Mouse (Mus musculus): ENCODE results near the gene Hpn. TPM values are rescaled to one million over a fixed set of nuclear protein-coding genes. Genes with fewer than 3 reads are reported as not detected.

Hpn gene
- total RNA-seq, 2 experiments from 2014 or later: 28.3 to 201 TPM

GRCm38 (mm10) chr7:31063074-31063560, 52.0 kb downstream of the Hpn start:
- ATAC-seq (replicated peaks; ENCODE audit: low FRiP score, low TSS enrichment, poor library complexity, severe bottlenecking): no peak

GRCm38 (mm10) chr7:31060621-31061010, 54.5 kb downstream of the Hpn start:
- ATAC-seq (replicated peaks; ENCODE audit: low FRiP score, low TSS enrichment, poor library complexity, severe bottlenecking): no peak

GRCm38 (mm10) chr7:31059919-31060620, 55.0 kb downstream of the Hpn start:
- ATAC-seq (replicated peaks; ENCODE audit: low FRiP score, low TSS enrichment, poor library complexity, severe bottlenecking): no peak

DNA sequence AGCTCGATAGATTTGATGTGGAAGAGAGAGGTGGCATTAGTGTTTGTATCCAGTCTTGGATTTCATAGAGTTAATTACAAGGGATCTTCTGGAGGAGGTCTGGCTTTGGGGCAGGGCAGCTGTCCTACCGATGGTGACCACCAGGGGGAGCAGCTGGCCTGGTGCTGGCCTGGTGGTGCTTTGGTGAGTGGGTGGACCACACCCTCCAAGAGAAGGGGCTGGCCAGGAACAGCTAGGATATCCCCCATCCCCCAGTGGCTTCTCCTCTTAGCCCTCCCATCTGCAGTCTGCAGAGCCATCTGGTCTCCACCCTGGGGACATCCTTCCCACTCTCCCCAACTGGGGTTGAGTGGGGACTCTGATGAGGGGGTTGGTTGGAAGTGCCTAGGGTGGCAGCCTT, 56.0 kb downstream of the Hpn start, which contains the start of gene Lgi4:
Gene Lgi4, plus strand, starts transcription at position 235 of the 400 bp plus-strand sequence.
- ATAC-seq (replicated peaks; ENCODE audit: low FRiP score, low TSS enrichment, poor library complexity, severe bottlenecking): peak; percentile 79

DNA sequence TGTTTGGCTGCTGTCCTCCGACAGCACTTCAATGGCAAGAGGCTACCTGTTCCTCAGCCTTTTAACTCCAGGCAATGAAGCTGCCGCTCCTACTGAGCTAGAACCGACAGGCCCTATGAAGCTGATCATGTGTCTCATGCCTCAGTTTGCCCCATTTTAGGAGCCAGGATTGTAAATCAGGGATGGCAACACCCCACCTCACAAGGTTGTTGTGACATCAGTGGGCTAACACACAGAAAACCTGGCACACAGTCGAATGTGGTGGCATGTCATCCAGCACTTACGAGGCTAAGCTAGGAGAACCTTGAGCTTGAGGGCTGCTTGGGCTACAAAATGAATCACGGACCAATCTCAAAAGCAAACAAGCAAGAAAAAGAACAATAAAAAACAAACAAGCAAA, 56.9 kb downstream of the Hpn start:
- no peak for ATAC-seq (replicated peaks; ENCODE audit: low FRiP score, low TSS enrichment, poor library complexity, severe bottlenecking)

GRCm38 (mm10) chr7:31057730-31058129, 57.4 kb downstream of the Hpn start:
- no peak for ATAC-seq (replicated peaks; ENCODE audit: low FRiP score, low TSS enrichment, poor library complexity, severe bottlenecking)

GRCm38 (mm10) chr7:31057071-31057470, 58.0 kb downstream of the Hpn start, which contains the start of gene Fxyd1:
Fxyd1 (minus strand) TSS chr7:31057199.
- ATAC-seq (replicated peaks; ENCODE audit: low FRiP score, low TSS enrichment, poor library complexity, severe bottlenecking): no peak

DNA sequence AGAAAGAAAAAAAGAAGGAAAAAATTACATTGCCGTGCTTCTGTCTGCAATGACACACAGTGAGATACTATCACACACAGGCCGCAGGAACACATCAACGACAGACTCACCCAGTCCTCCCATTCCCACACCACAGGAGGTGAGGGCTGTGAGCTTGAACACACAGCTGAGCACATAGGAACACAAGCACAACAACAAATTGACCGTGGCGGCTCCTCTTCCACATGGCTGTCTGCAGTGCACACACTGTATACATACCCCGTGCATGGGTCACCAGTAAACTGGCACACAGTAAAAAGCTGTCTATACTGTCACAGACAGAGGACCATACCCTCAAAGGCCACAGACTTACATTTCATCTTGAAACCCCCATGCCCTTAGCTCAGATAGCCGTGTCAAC, 58.6 kb downstream of the Hpn start:
- no peak for ATAC-seq (replicated peaks; ENCODE audit: low FRiP score, low TSS enrichment, poor library complexity, severe bottlenecking)

GRCm38 (mm10) chr7:31055883-31056282, 59.2 kb downstream of the Hpn start:
- ATAC-seq (replicated peaks; ENCODE audit: low FRiP score, low TSS enrichment, poor library complexity, severe bottlenecking): no peak

- no peak for ATAC-seq (replicated peaks; ENCODE audit: low FRiP score, low TSS enrichment, poor library complexity, severe bottlenecking)
Observed at GRCm38 (mm10) chr7:31055354-31055824, 59.7 kb downstream of the Hpn start.

DNA sequence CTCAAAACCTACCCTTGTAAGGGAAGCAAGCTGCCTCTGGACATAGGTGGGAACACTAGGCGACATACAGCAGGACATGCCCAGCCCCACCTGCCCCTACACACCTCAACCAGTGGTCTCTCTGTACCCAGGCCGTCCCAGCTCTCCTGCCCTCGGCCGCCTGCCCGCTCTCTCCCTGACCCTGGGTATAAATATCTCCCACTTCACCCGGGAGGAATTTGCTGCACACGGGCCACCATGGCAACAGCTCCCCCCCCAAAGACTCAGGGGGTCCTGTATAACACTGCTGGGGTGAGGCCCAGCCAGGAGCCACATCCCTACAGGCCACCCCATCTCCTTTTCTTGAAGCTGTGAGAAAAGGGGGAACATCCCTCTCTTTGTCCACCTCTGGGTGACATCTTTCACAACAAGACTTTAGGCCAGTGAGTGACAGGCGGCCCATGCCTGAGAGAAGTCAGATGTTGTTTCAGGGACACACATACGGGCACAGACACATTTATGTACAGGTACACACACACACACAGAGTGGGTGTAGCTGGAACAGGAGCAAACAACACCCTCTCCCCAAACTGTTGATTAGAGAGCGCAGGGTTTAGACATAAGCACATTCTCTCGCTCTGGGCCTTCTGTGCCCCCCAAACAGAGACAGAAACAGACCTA, 60.3 kb downstream of the Hpn start:
- no peak for ATAC-seq (replicated peaks; ENCODE audit: low FRiP score, low TSS enrichment, poor library complexity, severe bottlenecking)

DNA sequence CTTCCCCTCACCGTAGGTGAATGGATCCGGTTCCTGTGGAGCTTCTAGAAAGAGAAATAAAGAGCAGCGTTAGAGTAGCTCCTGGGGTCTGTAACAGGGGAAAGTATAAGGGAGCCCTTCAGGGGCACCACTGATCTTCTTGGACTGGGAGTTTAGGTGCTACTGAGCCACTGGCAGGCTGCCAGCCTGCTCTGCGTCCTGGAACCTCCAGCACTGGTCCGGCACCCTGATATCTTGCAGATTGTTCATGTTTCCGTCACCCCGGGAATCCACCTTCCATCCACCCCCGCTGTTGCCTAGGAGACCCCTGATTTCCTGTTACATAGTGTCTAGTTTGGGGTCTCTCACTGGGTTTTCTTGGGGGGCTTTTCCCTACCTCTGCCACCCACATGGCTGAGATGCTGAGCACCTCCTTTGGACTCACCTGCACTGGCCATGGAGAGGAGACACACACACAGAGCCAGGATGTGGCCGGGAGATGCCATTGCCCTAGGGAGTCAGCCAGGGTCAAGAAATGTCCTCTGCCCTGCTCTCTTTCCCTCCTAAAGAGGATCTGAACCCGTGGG, 61.1 kb downstream of the Hpn start:
- ATAC-seq (replicated peaks; ENCODE audit: low FRiP score, low TSS enrichment, poor library complexity, severe bottlenecking): no peak

GRCm38 (mm10) chr7:31052636-31053434, 62.3 kb downstream of the Hpn start:
- no peak for ATAC-seq (replicated peaks; ENCODE audit: low FRiP score, low TSS enrichment, poor library complexity, severe bottlenecking)

DNA sequence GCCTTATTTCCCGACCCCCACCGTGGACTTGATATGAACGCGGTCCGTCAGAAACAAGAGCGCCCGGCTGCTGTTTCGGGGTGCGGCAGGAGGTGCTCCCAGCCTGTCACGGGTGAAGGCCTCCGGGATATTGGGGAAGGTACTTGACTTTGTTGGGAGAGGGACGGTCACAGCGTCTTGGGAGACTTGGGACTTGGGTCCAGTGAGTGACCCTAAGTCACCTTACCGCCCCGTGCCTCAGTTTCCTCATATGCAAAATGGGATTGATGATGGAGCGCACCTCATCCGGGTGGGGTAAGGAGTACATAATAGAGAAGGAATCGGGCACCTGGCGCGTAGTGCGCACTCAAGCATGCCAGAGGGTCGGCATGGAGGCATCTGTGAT, 62.8 kb downstream of the Hpn start:
- no peak for ATAC-seq (replicated peaks; ENCODE audit: low FRiP score, low TSS enrichment, poor library complexity, severe bottlenecking)

DNA sequence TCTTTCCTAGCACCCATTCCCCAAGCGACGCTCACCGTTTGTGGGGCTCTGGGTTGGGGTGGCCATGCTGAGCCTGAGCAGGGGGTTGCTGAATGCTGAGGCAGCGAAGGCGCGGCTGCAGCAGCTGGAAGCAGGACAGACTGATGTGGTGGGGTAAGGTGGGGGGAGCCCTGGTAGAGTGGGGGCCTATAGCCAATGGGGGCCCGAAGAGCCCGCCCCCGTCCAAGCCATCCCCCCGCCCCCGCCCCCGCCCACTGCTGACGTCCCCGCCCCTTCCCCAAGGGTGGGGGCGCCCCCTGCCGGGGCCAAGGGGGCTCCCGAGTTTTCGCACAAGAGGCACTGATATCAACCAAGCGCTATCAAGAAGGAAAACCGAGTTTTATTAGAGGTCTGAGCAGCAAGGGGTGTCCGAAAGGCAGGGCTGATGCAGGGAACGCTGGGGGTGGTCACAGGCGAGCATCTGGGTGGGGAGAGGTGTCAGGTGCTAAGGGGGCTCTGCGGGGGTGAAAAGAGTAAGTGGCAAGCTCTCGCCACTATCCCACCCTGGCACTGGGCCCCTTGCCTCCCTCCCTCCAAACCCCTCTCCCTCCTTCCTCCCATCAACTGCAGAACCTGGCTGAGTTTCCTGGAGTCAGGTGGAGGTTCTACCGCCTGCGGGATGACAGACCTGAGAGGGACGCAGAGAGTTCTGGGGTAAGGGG, 63.6 kb downstream of the Hpn start, which contains the start of gene Fxyd7:
Gene Fxyd7, minus strand, starts transcription at position 147 of the 701 bp plus-strand sequence.
- no peak for ATAC-seq (replicated peaks; ENCODE audit: low FRiP score, low TSS enrichment, poor library complexity, severe bottlenecking)

DNA sequence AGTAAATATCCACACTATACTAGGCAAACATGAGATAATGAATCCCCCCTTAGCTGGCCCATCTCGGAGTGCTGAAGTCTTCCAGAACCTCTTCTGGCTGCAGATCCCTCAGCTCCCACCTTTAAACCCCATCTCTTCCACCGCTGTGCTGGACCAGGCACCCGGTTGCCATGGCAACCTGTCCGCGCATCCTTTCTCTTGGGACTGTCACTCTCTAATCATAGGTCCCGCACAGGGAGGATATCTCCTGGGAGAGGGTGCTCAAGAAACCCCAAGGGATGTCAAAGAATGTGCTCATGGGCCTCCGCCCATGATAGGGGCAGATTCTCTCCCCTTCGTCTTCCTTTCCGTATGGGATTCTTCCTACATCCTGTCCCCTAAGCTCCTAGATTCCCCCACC, 64.2 kb downstream of the Hpn start:
- no peak for ATAC-seq (replicated peaks; ENCODE audit: low FRiP score, low TSS enrichment, poor library complexity, severe bottlenecking)

DNA sequence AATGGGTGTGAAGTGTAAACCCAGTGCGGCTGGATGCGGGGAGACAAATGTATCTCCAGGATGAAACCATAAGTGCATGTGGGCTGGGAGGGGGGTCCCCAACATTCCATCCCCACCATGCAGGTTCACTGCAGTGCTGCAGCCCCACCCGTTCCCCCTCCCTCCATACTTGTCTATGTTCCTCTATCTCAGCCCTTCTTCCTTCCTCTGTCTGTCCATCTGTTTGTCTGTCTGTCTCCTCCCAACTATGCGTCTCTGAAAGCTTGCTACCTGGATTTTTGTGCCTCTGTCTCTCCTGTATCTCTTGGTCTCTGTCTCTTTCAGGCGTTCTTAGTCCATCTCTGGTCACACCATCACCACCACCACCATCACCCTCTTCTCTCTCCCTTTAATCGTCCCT, 64.6 kb downstream of the Hpn start:
- ATAC-seq (replicated peaks; ENCODE audit: low FRiP score, low TSS enrichment, poor library complexity, severe bottlenecking): no peak

- ATAC-seq (replicated peaks; ENCODE audit: low FRiP score, low TSS enrichment, poor library complexity, severe bottlenecking): no peak
Observed at GRCm38 (mm10) chr7:31049846-31050281, 65.2 kb downstream of the Hpn start.
